Mouse (Mus musculus) right cerebral cortex, adult 2 months (tissue): ENCODE measurements around the gene Il17rc.

Experiments used
- DNase-seq, 2 experiments: peaks; one replicate each; pipeline ENCODE4 v3.0.0; 2021 to 2022; ENCODE audit warnings: low spot score in 2 of 2

Il17rc gene

GRCm38 (mm10) chr6:113455007-113455406, 16.2 kb upstream of the Il17rc start:
- no peak for DNase-seq

GRCm38 (mm10) chr6:113457952-113458534, 13.2 kb upstream of the Il17rc start, which contains the start of gene Il17re:
TSS of gene Il17re (plus strand) at chr6:113458484.
- no peak for DNase-seq

GRCm38 (mm10) chr6:113458635-113459034, 12.6 kb upstream of the Il17rc start:
- DNase-seq: no peak

- DNase-seq: no peak
These were observed 7.2 kb upstream of the Il17rc start for GRCm38 (mm10) chr6:113464040-113464439.

DNA sequence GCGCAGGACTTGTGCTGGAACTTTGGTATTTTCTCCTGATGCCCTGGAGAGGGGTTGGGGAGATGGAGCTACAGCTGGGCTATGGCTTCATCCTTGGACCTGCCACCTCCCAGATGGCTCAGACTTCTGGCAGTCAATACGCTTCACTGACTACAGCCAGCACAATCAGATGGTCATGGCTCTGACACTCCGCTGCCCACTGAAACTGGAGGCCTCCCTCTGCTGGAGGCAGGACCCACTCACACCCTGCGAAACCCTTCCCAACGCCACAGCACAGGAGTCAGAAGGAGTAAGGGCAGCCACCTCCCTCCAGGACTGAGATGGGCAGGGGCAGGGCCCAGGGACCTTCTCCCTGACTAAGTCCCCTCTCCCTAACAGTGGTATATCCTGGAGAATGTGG, 5.6 kb upstream of the Il17rc start:
- no peak for DNase-seq

GRCm38 (mm10) chr6:113468512-113468911, 2.7 kb upstream of the Il17rc start:
- no peak for DNase-seq

DNA sequence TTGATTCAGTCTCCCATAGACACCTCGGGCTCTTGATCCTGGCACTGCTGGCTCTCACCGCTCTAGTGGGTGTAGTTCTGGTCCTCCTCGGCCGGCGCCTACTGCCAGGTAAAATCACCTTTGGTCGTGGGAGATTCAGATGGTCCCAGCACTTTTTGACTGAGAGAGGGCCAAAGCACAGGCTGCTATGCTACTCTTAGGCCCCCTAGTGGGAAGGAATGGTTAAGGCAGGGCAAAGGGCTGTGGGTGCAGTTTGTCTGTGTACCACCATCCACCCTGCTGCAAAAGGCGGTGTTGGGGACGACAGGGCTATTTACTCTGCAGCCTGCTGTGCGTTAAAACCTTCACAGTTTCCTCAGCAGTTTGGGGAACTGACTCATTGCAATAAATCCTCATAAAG, 2.2 kb upstream of the Il17rc start:
- DNase-seq: peak; percentile 61 to 69

DNA sequence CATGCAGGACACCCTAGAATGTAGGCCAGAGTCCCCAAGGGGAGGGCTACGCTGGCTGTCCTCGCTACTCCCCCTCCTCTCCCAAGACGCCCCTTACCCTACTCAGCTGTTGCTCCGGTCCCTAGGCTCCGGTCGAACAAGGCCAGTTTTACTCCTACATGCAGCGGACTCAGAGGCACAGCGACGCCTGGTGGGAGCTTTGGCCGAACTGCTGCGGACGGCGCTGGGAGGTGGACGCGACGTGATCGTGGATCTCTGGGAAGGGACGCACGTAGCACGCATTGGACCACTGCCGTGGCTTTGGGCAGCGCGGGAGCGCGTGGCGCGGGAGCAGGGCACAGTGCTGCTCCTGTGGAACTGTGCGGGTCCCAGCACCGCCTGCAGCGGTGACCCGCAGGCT, 1.8 kb upstream of the Il17rc start:
- DNase-seq: peak; percentile 73 to 74

DNA sequence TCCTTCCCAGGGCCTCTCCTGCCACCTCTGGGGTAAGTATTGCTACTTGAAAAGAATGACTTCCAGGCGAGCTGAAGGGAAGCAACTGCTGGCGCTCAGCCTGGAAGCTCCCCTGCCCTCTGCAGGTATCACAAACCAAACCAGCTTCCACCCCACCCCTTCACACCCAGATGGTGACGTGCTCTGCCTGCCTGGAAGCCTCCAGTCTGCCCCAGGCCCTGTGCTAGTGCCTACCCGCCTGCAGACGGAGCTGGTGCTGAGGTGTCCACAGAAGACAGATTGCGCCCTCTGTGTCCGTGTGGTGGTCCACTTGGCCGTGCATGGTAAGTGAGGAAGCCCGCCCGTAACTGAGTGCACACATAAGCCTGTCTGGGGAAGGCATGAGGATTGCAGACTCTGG, 834 bp downstream of the Il17rc start:
- DNase-seq: no peak

- no peak for DNase-seq
These were observed 2.0 kb downstream of the Il17rc start for GRCm38 (mm10) chr6:113473246-113473645.

GRCm38 (mm10) chr6:113473715-113474114, 2.5 kb downstream of the Il17rc start:
- DNase-seq: no peak

- DNase-seq: no peak
These were observed 6.1 kb downstream of the Il17rc start for GRCm38 (mm10) chr6:113477353-113477752.

- DNase-seq: no peak
These were observed 7.7 kb downstream of the Il17rc start for GRCm38 (mm10) chr6:113478906-113479305.

DNA sequence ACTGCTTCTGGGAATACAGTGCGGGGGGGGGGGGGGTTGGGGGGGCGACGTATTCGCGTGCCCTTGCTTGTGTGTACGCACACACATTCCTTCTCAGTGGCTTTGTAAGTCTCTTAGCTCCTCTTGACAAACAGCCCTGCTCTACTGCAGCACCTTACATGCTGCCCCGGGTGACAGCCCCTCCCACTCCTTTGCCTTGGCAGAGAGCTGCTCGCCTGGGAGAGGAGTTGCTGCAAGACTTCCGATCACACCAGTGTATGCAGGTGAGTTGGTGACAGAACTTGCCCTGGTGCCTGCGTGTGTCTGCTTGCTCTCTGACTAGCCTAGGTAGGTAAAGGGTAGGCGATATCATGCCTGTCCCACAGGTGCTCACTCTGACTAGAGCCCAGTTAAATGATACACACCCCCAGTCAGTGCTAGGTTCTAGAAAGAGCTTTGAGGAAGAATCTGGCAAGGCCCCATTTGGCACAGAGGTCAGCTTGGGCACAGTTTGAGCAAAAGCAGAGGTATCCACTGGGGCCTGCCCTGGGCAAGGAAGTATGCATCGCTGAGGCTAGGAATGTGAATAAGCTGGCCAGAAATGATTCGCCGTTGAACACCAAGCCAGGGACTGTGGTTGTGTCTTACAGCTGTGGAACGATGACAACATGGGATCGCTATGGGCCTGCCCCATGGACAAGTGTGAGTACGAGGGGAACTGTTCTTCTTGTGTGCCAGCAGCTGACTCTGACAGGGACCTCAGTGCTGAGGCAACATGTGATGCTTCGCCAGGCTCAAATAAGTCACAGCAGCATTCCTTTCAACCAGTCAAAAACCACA, 9.5 kb downstream of the Il17rc start:
- DNase-seq: no peak

- no peak for DNase-seq
These were observed 11.4 kb downstream of the Il17rc start for GRCm38 (mm10) chr6:113482477-113483099.

DNA sequence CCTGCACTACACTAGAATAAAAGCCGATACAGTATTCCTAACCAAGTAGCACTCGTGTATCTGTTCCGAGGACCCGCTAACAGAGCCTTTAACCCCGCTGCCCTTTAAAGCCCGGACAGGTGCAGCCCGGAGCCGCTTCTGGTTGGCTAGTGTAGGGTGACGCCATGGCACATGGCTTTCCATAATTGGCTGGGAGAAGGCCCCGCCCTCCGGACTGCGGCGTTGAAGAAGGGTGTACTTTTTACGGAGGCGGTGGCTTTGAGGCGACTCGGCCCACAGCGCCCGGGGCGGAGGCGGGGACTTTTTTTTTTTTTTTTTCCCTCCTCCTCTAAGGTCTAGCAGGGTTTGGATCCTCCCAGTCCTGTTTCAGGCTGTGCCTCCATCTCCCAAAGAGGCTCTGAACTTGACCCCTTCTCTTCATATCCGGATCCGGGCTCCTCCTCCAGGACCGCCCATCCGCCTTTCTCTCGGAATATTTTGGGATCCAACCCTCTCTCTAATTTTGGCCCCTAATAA, 11.9 kb downstream of the Il17rc start, which contains the start of gene Creld1:
Creld1 (plus strand) TSS at position 198 of the 516 bp plus-strand sequence.
- DNase-seq: peak; percentile 94 to 95

- no peak for DNase-seq
These were observed 12.5 kb downstream of the Il17rc start for GRCm38 (mm10) chr6:113483729-113484128.

DNA sequence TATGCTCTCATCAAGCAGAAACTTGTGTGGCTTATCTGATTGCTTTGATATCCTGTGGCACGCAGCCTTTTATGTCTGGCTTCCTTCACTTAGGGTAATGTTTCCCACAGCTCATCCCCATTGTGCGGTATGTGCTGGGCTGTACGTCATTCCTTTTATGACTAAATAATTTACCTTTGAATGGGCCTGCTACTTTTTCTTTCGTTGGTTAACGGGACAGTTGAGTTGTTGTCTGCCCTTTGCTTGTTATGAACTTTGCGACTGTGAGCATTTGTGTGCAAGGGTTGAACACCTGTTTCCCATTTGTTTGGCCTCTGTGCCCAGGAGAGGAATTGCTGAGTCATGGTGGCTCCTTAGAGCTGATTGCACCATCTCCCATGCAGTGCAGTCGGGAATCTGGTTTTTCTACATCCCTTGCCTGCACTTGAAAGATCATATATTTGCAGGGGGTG, 15.9 kb downstream of the Il17rc start:
- DNase-seq: no peak

GRCm38 (mm10) chr6:113489410-113489809, 18.2 kb downstream of the Il17rc start:
- DNase-seq: no peak

DNA sequence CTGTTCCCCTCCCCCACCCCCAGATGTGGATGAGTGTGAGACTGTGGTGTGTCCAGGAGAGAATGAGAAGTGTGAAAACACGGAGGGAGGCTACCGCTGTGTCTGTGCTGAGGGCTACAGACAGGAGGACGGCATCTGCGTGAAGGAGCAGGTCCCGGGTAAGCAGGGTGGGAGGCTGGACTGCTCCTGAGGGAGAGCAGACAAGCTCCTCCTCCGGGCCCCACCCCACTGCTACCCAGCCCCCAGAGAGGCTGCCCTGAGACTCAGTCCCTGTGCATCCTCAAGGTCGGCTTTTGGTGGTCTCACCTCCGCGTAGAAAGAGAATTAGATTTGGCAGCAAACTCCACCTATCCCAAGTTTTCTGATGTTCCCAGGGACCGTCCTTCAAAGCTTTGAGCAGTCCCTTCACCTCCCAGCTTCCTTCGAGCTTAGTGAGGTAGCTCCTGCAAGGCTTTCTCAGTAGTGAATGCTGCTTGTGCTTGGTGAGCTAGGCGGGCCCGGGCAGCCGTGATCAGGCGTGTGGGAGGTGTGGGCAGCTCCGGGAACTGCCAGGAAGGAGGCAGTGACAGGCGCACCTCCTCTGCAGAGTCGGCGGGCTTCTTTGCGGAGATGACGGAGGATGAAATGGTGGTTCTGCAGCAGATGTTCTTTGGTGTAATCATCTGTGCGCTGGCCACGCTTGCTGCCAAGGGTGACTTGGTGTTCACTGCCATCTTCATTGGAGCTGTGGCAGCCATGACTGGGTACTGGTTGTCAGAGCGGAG, 21.1 kb downstream of the Il17rc start:
- peak; percentile 70 to 79 for DNase-seq

GRCm38 (mm10) chr6:113494258-113494788, 23.1 kb downstream of the Il17rc start:
- peak; percentile 53 to 57 for DNase-seq
